Mouse (Mus musculus): ENCODE data around the gene Fignl1.

DNA sequence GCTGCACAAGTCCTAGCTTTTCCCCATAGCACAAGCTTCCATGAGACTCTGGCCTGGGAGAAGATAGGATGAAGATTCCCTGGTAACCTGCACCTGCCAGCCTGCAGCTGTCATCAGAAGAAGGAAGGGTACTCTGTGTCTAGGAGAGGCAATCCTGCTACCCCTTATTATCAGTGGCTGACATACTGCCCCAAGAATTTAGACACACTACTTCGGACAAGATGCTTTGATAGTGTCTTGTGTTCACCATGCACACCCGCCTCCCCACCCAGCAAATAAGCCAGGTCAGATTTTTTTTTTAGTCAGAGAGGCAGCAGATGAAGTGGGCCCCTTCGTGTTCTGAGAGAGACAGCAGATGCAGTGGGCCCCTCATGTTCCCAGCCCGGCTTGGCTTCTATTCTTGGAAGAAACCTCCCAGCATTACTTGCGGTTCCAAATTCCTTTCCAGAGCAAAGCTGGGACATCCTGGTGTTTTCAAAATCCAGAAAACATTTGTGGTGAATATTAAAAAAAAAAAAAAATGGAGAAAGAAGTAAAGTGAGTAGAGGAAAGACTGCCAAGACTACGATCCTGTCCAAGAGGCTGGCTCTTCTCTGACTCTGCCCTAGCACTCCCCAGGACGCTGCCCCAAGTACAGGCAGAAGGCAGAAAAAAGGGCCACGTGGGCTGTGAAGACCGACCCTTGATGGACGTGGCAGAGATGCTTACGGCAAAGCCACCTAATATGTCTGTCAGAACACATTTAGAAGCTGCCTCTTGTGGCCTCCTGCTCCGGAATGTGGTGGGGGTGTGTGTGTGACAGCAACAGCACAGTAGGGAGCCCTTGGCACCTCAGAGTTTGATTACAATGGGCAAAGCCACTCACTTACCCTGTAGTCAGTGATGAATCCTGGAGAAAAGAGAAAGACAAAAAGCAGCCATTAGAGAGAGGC is 15.5 kb upstream of the Fignl1 start:
- no peak for TF ChIP-seq CTCF (conservative IDR thresholded peaks at IDR 0.05; ENCODE audit: insufficient read depth, insufficient read length, low read depth, low read length)
- no peak for TF ChIP-seq POLR2A (IDR thresholded peaks at IDR 0.05; ENCODE audit: low read depth, low read length)
